10 mouse cellular contexts compared by ENCODE assay signal in the genomic region with DNA sequence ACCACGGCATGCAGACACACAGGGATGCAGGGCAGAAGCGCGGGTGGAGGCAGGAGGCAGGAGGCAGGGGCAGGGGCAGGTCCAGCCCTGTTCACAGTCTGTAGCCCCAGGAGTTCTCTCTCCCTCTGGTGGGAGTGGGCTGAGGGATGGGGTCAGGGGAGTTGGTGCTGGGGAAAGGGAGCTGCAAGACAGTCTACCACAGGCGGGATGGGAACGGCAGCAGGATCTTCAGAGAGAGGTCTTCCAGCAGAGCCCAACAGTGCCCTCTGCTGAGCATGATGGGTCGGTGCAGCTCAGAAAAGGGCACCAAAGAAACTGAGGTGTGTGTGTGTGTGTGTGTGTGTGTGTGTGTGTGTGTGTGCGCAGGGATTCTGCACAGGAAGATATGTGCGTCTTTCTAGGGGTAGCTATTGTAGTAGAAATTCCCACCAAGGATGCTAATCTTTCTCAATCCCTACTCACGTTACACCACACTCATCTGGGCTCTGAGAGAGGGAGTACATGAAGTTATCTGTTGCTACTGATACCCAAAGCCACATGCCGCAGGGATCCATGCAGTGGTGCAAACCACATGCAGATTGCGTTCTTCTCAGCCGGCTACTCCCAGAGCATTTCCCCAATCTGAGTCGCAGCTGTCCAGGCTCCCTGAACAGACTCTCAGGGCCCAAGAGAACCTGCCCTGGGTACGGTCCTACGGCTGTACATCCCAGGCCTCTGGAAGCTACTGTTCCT.
DNase-seq lines count a peak whose midpoint lies in the region; ATAC-seq lines count a peak whose summit lies in the region.
"Had no signal": no experiment of that assay in that cellular context is flagged by ENCODE, and none has a peak within 500 bp of the region (broad histone marks: within the 10 kb centered on the region; RNA-seq: fewer than 3 reads in every experiment).

No protein-coding gene starts in this region.

- peaks cover 16% of the 10 kb centered on the region for H3K4me1 ChIP-seq in hindbrain, embryonic 15.5 days (replicated peaks)

- ATAC-seq in cerebellum, adult (ENCODE audit: insufficient number of reproducible peaks, low FRiP score, low TSS enrichment) = no peak
- ATAC-seq in frontal cortex, adult (ENCODE audit: low TSS enrichment) = peak; percentile 51
- peak; percentile 52; the same call in 1 of the 2 replicates for ATAC-seq in hindbrain, embryonic 15.5 days (ENCODE audit: low FRiP score, low read depth)
- peak; percentile 38 for ATAC-seq in megakaryocyte-erythroid progenitor cell, adult 5-6 weeks (replicated peaks; ENCODE audit: low FRiP score, low TSS enrichment, poor library complexity, severe bottlenecking)
- ATAC-seq: Patski had no signal

- peaks cover 4% of the 10 kb centered on the region; the same call in 1 of the 2 replicates for H3K27me3 ChIP-seq in hindbrain, embryonic 15.5 days
- H3K27me3 ChIP-seq: Patski had no signal

- H3K4me3 ChIP-seq in hindbrain, embryonic 15.5 days = no peak overlapping the region
- H3K4me3 ChIP-seq: myocyte had no signal

- H3K27ac ChIP-seq in hindbrain, embryonic 15.5 days (replicated peaks) = no peak overlapping the region

- H3K9ac ChIP-seq in hindbrain, embryonic 15.5 days = no peak overlapping the region

- no peak overlapping the region for H3K4me2 ChIP-seq in hindbrain, embryonic 15.5 days

- no peaks in the 10 kb centered on the region for H3K9me3 ChIP-seq in hindbrain, embryonic 15.5 days

- no peaks in the 10 kb centered on the region for H3K36me3 ChIP-seq in hindbrain, embryonic 15.5 days

- 54% methylated on average over 15 of the region's 15 CpGs for WGBS in hindbrain, embryonic 15.5 days

- peak; percentile 73 for DNase-seq in cerebellum, adult 11 months
- DNase-seq in cerebellum, adult 11-12 months = peak; percentile 76
- peak; percentile 58 for DNase-seq in left cerebral cortex, adult 11 months (ENCODE audit: low spot score)
- DNase-seq in right cerebral cortex, postnatal 36 days (ENCODE audit: low spot score in 2 of 2) = peak; percentile 64 to 68
